Mouse (Mus musculus) testis, postnatal 14 days (tissue): ENCODE results near the gene Chil1.

Source experiments
- DNase-seq: peaks from one replicate; pipeline ENCODE4 v3.0.0; 2021; ENCODE audit warnings: low spot score

Gene Chil1

GRCm38 (mm10) chr1:134231270-134231669 lies 49.3 kb downstream of the Chil1 start:
- no peak for DNase-seq

- DNase-seq = no peak
Observed at GRCm38 (mm10) chr1:134231681-134232080, 49.7 kb downstream of the Chil1 start.

GRCm38 (mm10) chr1:134232326-134232725 lies 50.4 kb downstream of the Chil1 start:
- no peak for DNase-seq

GRCm38 (mm10) chr1:134232778-134233531 lies 51.0 kb downstream of the Chil1 start:
- DNase-seq = peak; percentile 62

- no peak for DNase-seq
Observed at GRCm38 (mm10) chr1:134233681-134234454, 51.9 kb downstream of the Chil1 start.

- DNase-seq = no peak
Observed at GRCm38 (mm10) chr1:134234455-134235390, 52.7 kb downstream of the Chil1 start.

- DNase-seq = no peak
Observed at GRCm38 (mm10) chr1:134235391-134235921, 53.5 kb downstream of the Chil1 start, which contains the start of gene Adora1. Gene Adora1 (minus strand): TSS chr1:134235431.

GRCm38 (mm10) chr1:134236142-134236541 lies 54.2 kb downstream of the Chil1 start:
- no peak for DNase-seq

- DNase-seq = no peak
Observed at GRCm38 (mm10) chr1:134237438-134237837, 55.5 kb downstream of the Chil1 start.
